Mouse (Mus musculus): ENCODE results near the gene Rcor2. TPM values are rescaled to one million over a fixed set of nuclear protein-coding genes. Genes with fewer than 3 reads are reported as not detected.

Rcor2 gene
- polyA plus RNA-seq, 1 experiment = 19.6 TPM

- Histone ChIP-seq H3K27ac (ENCODE audit: control insufficient read depth, insufficient read depth, low read depth, low read length, poor library complexity) (no peak overlapping the region), H3K4me3 (replicated peaks; ENCODE audit: control insufficient read depth, low read depth, low read length) (no peak overlapping the region), H3K4me1 (ENCODE audit: control insufficient read depth, insufficient read depth, low read length) (peaks cover 7% of the 10 kb centered on the region)
- no peak for TF ChIP-seq POLR2A (IDR thresholded peaks at IDR 0.05; ENCODE audit: borderline replicate concordance, control insufficient read depth, low read depth, low read length)
- no peak for TF ChIP-seq CTCF (IDR thresholded peaks at IDR 0.05; ENCODE audit: control insufficient read depth, insufficient read depth, low read length)
- WGBS = 74% methylated on average over 7 of the region's 7 CpGs
These were observed 25.0 kb downstream of the Rcor2 start for GRCm38 (mm10) chr19:7291958-7292709.

GRCm38 (mm10) chr19:7294098-7294876, 27.2 kb downstream of the Rcor2 start:
- H3K4me1 ChIP-seq (ENCODE audit: control insufficient read depth, insufficient read depth, low read length) = peaks cover 7% of the 10 kb centered on the region
- peak overlapping the region; percentile 81 for H3K4me3 ChIP-seq (replicated peaks; ENCODE audit: control insufficient read depth, low read depth, low read length)
- TF ChIP-seq CTCF (IDR thresholded peaks at IDR 0.05; ENCODE audit: control insufficient read depth, insufficient read depth, low read length) (no peak), POLR2A (IDR thresholded peaks at IDR 0.05; ENCODE audit: borderline replicate concordance, control insufficient read depth, low read depth, low read length) (no peak)
- H3K27ac ChIP-seq (ENCODE audit: control insufficient read depth, insufficient read depth, low read depth, low read length, poor library complexity) = peak overlapping the region; percentile 83
- 32% methylated on average over 8 of the region's 8 CpGs for WGBS

- Histone ChIP-seq H3K4me3 (replicated peaks; ENCODE audit: control insufficient read depth, low read depth, low read length) (peak overlapping the region; percentile 81), H3K27ac (ENCODE audit: control insufficient read depth, insufficient read depth, low read depth, low read length, poor library complexity) (peak overlapping the region; percentile 83), H3K4me1 (ENCODE audit: control insufficient read depth, insufficient read depth, low read length) (peaks cover 7% of the 10 kb centered on the region)
- WGBS = 12% methylated on average over 15 of the region's 15 CpGs
- TF ChIP-seq CTCF (IDR thresholded peaks at IDR 0.05; ENCODE audit: control insufficient read depth, insufficient read depth, low read length) (no peak), POLR2A (IDR thresholded peaks at IDR 0.05; ENCODE audit: borderline replicate concordance, control insufficient read depth, low read depth, low read length) (0 out of 2 replicates have a peak, but pooled peaks have one; percentile 24)
These were observed 28.0 kb downstream of the Rcor2 start for GRCm38 (mm10) chr19:7295071-7295658.

- WGBS = 71% methylated on average over 4 of the region's 4 CpGs
- Histone ChIP-seq H3K4me1 (ENCODE audit: control insufficient read depth, insufficient read depth, low read length) (peaks cover 7% of the 10 kb centered on the region), H3K4me3 (replicated peaks; ENCODE audit: control insufficient read depth, low read depth, low read length) (no peak overlapping the region), H3K27ac (ENCODE audit: control insufficient read depth, insufficient read depth, low read depth, low read length, poor library complexity) (peak overlapping the region; percentile 83)
- no peak for TF ChIP-seq CTCF (IDR thresholded peaks at IDR 0.05; ENCODE audit: control insufficient read depth, insufficient read depth, low read length)
- TF ChIP-seq POLR2A (IDR thresholded peaks at IDR 0.05; ENCODE audit: borderline replicate concordance, control insufficient read depth, low read depth, low read length) = no peak
These were observed 28.8 kb downstream of the Rcor2 start for GRCm38 (mm10) chr19:7295959-7296358.

- Histone ChIP-seq H3K4me1 (ENCODE audit: control insufficient read depth, insufficient read depth, low read length) (peaks cover 12% of the 10 kb centered on the region), H3K27ac (ENCODE audit: control insufficient read depth, insufficient read depth, low read depth, low read length, poor library complexity) (no peak overlapping the region), H3K4me3 (replicated peaks; ENCODE audit: control insufficient read depth, low read depth, low read length) (no peak overlapping the region)
- TF ChIP-seq POLR2A (IDR thresholded peaks at IDR 0.05; ENCODE audit: borderline replicate concordance, control insufficient read depth, low read depth, low read length) = no peak
These were observed 31.9 kb downstream of the Rcor2 start for GRCm38 (mm10) chr19:7299052-7299451.

- TF ChIP-seq CTCF (IDR thresholded peaks at IDR 0.05; ENCODE audit: control insufficient read depth, insufficient read depth, low read length) = no peak
- no peak for TF ChIP-seq POLR2A (IDR thresholded peaks at IDR 0.05; ENCODE audit: borderline replicate concordance, control insufficient read depth, low read depth, low read length)
- Histone ChIP-seq H3K27ac (ENCODE audit: control insufficient read depth, insufficient read depth, low read depth, low read length, poor library complexity) (no peak overlapping the region), H3K4me1 (ENCODE audit: control insufficient read depth, insufficient read depth, low read length) (peaks cover 11% of the 10 kb centered on the region), H3K4me3 (replicated peaks; ENCODE audit: control insufficient read depth, low read depth, low read length) (no peak overlapping the region)
- WGBS = 95% methylated on average over 1 of the region's 1 CpGs
These were observed 33.0 kb downstream of the Rcor2 start for GRCm38 (mm10) chr19:7300078-7300477.

- TF ChIP-seq POLR2A (IDR thresholded peaks at IDR 0.05; ENCODE audit: borderline replicate concordance, control insufficient read depth, low read depth, low read length) = no peak
- no peak for TF ChIP-seq CTCF (IDR thresholded peaks at IDR 0.05; ENCODE audit: control insufficient read depth, insufficient read depth, low read length)
- H3K27ac ChIP-seq (ENCODE audit: control insufficient read depth, insufficient read depth, low read depth, low read length, poor library complexity) = no peak overlapping the region
- peaks cover 10% of the 10 kb centered on the region for H3K4me1 ChIP-seq (ENCODE audit: control insufficient read depth, insufficient read depth, low read length)
- 75% methylated on average over 7 of the region's 7 CpGs for WGBS
- no peak overlapping the region for H3K4me3 ChIP-seq (replicated peaks; ENCODE audit: control insufficient read depth, low read depth, low read length)
These were observed 34.7 kb downstream of the Rcor2 start for GRCm38 (mm10) chr19:7301647-7302492.

All from bone marrow, adult 2 months (tissue).